Mouse (Mus musculus) bone marrow, adult 2 months (tissue): ENCODE results near the gene Acrbp.

Source experiments
- CTCF ChIP-seq: fragments of 200-500 bp; IDR thresholded peaks from 2 replicates; pipeline ENCODE4 v1.5.1; 2011; ENCODE audit warnings: low read length, control low read depth; ENCODE audit not compliant: control insufficient read depth, insufficient read depth
- POLR2A ChIP-seq: fragments of 200-500 bp; IDR thresholded peaks from 2 replicates; pipeline ENCODE4 v1.6.1; 2011; ENCODE audit warnings: low read depth, mild to moderate bottlenecking, control low read depth, low read length, borderline replicate concordance; ENCODE audit not compliant: control insufficient read depth

DNA sequence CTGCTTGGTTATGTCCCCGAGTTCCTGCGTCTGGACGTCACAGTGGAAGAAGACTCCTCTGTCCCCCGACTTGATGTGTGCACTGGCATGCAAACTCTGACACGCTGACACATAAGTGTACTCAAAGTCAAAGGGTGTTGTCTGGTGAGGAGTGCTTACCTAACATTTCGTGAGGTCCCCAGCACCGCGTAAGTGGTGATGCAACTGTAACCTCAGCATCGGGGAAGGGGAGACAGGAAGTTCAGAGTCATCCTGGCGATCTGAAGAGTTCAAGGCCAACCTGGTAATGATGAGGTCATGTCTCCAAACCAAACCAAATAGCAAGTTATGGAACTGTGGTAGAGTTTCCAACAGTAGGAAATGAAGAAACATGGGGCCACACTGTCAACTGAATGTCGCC lies 63.1 kb downstream of the Acrbp start:
- no peak for TF ChIP-seq CTCF
- TF ChIP-seq POLR2A: no peak
